Mouse (Mus musculus) lung, postnatal 36 days (tissue): ENCODE results near the gene Uap1.

Source experiments
- DNase-seq: peaks from one replicate; pipeline ENCODE4 v3.0.0; 2022; ENCODE audit warnings: mixed read lengths

Gene Uap1

DNA sequence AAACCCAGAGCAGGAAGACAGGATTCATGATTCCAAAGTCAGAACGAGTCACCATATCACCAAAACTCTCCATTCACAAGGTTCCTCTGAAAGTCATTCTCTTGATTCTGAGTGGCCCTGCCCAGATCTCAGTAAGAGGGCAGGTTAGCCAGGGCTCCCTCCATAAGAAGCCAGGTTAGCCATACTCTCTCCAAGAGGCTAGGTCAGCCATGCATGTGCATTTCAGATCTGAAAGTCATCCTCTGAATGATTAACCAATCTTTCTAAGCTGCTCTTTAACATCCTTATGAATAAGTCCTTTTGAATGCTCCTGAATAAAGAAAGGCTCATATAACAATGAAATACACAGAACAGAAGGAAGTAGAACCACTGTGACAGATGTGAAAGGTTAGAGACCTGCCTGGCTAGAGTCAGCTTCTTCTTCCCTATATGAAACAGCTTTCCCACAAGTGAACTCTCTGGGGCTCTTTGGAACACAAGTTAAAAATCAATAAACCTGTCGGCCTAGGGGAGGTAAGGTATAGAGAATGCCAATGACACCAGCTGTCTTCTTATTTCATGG is 10.6 kb downstream of the Uap1 start:
- DNase-seq: no peak

DNA sequence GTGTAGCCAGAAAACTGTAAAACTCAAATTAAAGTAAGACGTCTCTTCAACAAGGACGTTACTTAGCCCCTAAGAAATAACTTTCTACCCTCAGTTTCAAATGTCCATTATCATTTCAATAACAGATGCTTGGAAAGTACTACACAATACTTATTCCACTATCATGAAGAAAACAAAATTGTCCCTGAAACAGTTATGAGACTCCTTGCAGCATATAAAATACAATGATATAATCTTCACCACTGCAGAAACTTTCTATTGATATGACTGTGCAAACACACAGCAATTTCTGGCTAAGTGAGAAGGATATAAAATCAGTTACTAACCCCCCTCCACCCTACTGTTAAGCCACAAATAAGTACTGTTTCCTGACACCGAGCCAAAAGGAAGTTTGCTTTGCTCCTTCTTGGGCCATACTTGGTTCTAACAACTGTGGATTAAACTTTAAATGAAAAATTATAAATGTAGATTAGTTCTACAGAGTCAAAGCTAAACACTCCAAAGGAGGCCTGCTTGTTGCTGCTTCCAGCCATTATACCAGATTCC is 11.3 kb downstream of the Uap1 start:
- DNase-seq: peak; percentile 74

GRCm38 (mm10) chr1:170161852-170162251 is 12.9 kb downstream of the Uap1 start:
- DNase-seq: peak; percentile 81

- no peak for DNase-seq
Measured at GRCm38 (mm10) chr1:170160397-170160938, 14.3 kb downstream of the Uap1 start.

DNA sequence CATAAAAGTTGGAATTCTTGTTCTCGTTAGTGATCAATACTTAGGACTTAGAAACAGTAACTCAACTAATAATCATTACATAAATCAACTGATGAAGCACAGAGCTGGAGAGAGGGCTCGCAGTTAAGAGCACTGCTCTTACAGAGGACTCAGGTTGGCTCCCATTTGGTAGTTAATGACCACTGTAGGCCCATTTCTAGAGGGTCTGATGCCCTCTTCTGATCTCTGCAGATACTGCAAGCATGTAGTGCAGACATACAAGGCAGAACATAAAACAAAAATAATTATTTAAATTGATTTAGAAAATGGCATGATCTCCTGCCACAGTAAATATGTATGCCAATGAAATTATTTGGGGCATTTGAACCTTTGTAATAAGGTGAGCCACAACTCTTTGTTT is 15.1 kb downstream of the Uap1 start:
- DNase-seq: no peak

DNA sequence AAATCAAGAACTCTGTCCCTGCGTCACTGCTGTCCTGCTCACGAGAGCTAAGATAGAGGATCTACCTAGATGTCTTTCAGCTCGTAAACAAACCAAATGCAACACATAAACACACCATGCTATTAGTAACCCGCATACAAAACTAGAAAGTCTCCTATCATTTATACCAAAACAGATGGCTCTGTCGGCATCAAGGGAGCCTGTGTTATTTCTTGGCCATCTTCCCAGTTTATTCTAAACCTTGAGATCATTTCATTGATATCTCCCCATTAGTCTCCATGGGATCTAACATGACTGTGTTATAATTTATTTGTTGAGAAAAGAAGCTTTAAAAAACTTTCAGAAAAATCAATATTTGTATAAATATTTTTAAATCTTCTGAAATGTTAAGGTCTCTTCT is 19.0 kb downstream of the Uap1 start:
- DNase-seq: no peak

DNA sequence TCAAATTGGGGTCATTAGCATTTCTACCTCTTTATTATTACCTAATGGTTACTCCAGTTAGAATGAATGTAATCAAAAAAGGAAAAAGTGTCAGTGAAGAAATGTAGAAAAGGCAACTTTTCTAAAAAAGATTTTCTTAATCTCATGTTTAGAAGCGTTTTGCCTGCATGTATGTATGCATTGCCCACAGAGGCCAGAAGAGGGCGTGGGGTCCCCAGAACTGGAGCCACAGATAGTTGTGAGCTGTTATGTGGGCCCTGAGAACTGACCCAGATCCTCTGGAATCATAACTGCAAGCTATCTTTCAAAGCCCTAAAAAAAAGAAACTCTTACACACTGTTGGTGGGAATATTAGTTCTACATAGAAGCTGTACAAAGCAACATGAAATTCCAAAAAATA is 19.5 kb downstream of the Uap1 start:
- no peak for DNase-seq

DNA sequence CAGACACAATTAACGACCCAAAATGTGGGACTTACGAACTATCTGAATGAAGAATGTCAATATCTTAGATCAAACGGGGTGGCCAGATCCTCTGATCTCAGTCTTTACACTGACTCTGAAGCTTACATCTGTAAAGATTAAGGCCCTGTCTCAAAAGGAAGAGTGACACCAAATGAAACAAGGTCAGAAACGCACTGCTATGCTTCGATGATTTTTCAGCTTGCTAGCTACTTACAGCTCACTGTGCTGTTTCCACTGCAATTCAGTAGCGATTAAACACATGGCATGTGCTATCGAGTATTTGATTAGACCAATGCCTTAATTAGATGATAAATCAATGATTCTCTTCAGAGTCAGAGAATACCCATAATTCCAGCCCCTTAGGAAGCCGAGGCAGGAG is 20.8 kb downstream of the Uap1 start:
- DNase-seq: no peak

GRCm38 (mm10) chr1:170152552-170152951 is 22.2 kb downstream of the Uap1 start:
- DNase-seq: no peak

GRCm38 (mm10) chr1:170150870-170151269 is 23.9 kb downstream of the Uap1 start:
- DNase-seq: no peak

- no peak for DNase-seq
Measured at GRCm38 (mm10) chr1:170149756-170150155, 25.0 kb downstream of the Uap1 start.

- DNase-seq: no peak
Measured at GRCm38 (mm10) chr1:170148536-170148935, 26.2 kb downstream of the Uap1 start.

DNA sequence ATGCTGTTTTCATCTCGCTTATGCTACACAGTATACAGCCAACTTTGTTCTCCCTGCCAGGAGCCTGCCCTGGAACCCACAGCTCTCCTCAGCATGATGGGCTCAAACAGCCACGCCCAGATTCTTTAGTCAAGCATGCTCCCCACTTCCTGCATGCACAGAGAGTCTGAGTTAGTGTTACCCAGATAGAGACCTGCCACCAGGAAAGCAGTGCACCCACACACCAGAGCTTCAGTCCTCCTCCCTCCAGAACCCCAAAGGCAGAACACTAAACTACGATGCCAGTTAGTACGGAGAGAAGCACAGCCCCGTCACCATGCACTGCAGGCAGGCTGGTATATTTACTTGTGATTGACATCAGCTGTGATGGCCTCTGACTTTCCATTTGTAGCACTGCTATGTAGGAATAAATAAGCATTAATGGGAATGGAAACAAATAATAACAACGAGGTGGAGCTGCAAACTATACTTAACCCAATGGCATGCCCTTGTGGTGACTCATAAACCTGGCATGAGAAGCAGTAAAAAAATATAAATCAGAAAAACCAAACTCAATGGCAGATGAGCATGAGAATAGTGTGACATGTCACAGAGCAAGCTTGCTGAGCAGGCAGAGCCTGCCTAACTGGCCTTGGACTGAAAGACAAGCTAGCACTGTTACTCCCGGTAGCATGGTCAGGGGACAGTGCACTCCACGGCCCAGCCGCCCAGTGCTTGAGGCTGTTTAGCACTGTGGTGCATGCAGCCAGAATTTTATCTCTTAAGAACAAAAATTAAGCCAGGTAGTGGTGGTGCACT is 26.9 kb downstream of the Uap1 start:
- DNase-seq: peak; percentile 33

GRCm38 (mm10) chr1:170145606-170146005 is 29.2 kb downstream of the Uap1 start:
- no peak for DNase-seq

- DNase-seq: no peak
Measured at GRCm38 (mm10) chr1:170142256-170142871, 32.4 kb downstream of the Uap1 start.

GRCm38 (mm10) chr1:170141626-170142025 is 33.1 kb downstream of the Uap1 start:
- no peak for DNase-seq

DNA sequence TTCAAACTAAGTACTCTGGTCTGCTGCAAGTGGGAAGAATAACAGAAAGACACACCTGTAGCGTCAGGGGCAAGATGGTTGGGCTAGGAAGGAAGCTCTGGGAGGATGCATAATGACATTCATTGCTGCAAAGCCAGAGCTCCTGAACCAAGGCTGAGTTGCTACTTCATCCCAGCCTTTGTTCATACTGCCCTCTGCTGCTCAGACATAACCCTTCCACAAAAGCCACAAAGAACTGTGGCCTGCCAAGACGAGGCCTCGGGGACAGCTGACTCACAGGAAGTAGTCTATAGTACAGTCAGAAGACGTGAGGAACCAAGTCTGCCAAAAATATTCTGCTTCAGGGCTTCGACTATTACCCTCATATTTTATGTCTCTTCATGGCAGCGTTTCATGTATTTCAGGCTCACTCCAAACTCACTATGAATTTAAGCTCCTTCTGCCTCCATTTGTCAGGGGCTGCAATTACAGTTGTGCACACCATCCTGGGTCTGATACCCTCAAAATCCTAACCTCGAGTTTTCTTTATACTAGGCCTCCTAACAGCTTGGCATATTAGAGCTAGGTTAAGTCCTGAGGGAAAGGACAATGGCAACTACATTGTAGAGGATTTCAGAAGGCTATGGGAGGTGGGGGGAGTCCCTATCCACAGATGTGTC is 38.3 kb downstream of the Uap1 start:
- DNase-seq: peak; percentile 86

GRCm38 (mm10) chr1:170134264-170134663 is 40.5 kb downstream of the Uap1 start:
- DNase-seq: no peak

- DNase-seq: no peak
Measured at GRCm38 (mm10) chr1:170130962-170131361, 43.8 kb downstream of the Uap1 start.

GRCm38 (mm10) chr1:170124644-170125043 is 50.1 kb downstream of the Uap1 start:
- DNase-seq: no peak

DNA sequence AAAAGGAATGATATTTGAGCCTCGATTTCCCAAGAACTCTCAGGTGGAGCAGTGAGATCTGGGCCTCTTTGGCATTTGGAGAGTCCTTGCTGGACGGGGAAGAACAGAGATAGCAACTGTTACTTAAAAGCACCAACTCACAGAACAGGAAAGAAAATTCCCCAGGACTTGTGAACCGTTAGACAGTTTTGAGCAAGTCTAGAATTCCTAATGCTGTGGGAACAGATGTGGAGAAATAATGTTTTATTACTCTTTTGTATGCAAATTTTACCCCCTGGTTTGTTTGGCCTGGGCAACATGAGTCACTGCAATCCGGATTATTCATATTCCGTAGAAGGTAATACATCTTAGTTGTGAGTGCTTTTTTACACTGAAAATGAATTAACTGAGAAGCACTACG is 61.1 kb downstream of the Uap1 start:
- DNase-seq: no peak

DNA sequence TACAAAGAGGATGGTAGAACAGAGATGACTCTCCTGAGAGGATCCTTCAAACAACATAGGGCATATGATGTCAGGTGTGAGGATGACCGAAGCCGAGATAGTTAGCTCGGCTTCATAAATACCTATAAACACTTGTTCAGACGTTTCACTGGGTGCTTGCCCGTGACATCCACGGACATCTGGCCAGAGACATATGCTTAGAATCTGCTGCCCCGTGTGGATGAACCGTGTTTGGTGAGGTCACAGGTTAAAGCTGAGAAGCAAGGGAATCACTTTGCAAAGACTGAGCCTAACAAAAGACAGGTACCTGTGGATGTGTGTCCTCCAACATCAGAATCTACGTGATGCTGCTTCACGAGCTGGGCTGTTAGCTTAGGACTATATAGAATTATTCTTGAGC is 62.5 kb downstream of the Uap1 start:
- DNase-seq: no peak

GRCm38 (mm10) chr1:170111651-170112226 is 63.0 kb downstream of the Uap1 start:
- DNase-seq: no peak
